Mouse (Mus musculus): ENCODE results near the gene Ppan. TPM values are rescaled to one million over a fixed set of nuclear protein-coding genes. Genes with fewer than 3 reads are reported as not detected.

Gene Ppan
- 0.50 TPM for polyA plus RNA-seq (2014; fragmentation: Illumina TruSeq; extraction: RNeasy Lipid Tissue Mini Kit (QIAGEN cat#74804); ENCODE audit: low read depth, low replicate concordance)

GRCm38 (mm10) chr9:20887704-20888385, at the start of gene Ppan:
Gene Ppan, plus strand, starts transcription at chr9:20888175.

GRCm38 (mm10) chr9:20868448-20869001, 19.4 kb upstream of the Ppan start, which contains the start of gene A230050P20Rik:
Gene A230050P20Rik, plus strand, starts transcription at chr9:20868642.

GRCm38 (mm10) chr9:20879097-20879792, 8.7 kb upstream of the Ppan start, which contains the start of gene Angptl6:
Gene Angptl6, minus strand, starts transcription at chr9:20879727.

GRCm38 (mm10) chr9:20898511-20899073, 10.6 kb downstream of the Ppan start, which contains the start of gene Eif3g:
Gene Eif3g, minus strand, starts transcription at chr9:20898623.

Other genes starting within 250 kb of the Ppan start
- 53.6 TPM for gene Ubl5, start 245.3 kb upstream of the Ppan start, polyA plus RNA-seq (2014; fragmentation: Illumina TruSeq; extraction: RNeasy Lipid Tissue Mini Kit (QIAGEN cat#74804); ENCODE audit: low read depth, low replicate concordance)
- gene Fbxl12, start 243.4 kb upstream of the Ppan start, polyA plus RNA-seq (2014; fragmentation: Illumina TruSeq; extraction: RNeasy Lipid Tissue Mini Kit (QIAGEN cat#74804); ENCODE audit: low read depth, low replicate concordance), result 2.0 TPM
- 0.50 TPM for gene Pin1, start 236.1 kb upstream of the Ppan start, polyA plus RNA-seq (2014; fragmentation: Illumina TruSeq; extraction: RNeasy Lipid Tissue Mini Kit (QIAGEN cat#74804); ENCODE audit: low read depth, low replicate concordance)
- gene Olfm2, start 141.8 kb upstream of the Ppan start, polyA plus RNA-seq (2014; fragmentation: Illumina TruSeq; extraction: RNeasy Lipid Tissue Mini Kit (QIAGEN cat#74804); ENCODE audit: low read depth, low replicate concordance), result not detected
- gene Col5a3, start 73.1 kb upstream of the Ppan start, polyA plus RNA-seq (2014; fragmentation: Illumina TruSeq; extraction: RNeasy Lipid Tissue Mini Kit (QIAGEN cat#74804); ENCODE audit: low read depth, low replicate concordance), result 0.19 TPM
- gene Rdh8, start 69.7 kb upstream of the Ppan start, polyA plus RNA-seq (2014; fragmentation: Illumina TruSeq; extraction: RNeasy Lipid Tissue Mini Kit (QIAGEN cat#74804); ENCODE audit: low read depth, low replicate concordance), result not detected
- 19.2 TPM for gene A230050P20Rik, start 19.5 kb upstream of the Ppan start, polyA plus RNA-seq (2014; fragmentation: Illumina TruSeq; extraction: RNeasy Lipid Tissue Mini Kit (QIAGEN cat#74804); ENCODE audit: low read depth, low replicate concordance)
- gene Angptl6, start 8.4 kb upstream of the Ppan start, polyA plus RNA-seq (2014; fragmentation: Illumina TruSeq; extraction: RNeasy Lipid Tissue Mini Kit (QIAGEN cat#74804); ENCODE audit: low read depth, low replicate concordance), result 0.58 TPM
- 34.0 TPM for gene Eif3g, start 10.4 kb downstream of the Ppan start, polyA plus RNA-seq (2014; fragmentation: Illumina TruSeq; extraction: RNeasy Lipid Tissue Mini Kit (QIAGEN cat#74804); ENCODE audit: low read depth, low replicate concordance)
- gene Dnmt1, start 71.7 kb downstream of the Ppan start, polyA plus RNA-seq (2014; fragmentation: Illumina TruSeq; extraction: RNeasy Lipid Tissue Mini Kit (QIAGEN cat#74804); ENCODE audit: low read depth, low replicate concordance), result 1.5 TPM
- 0.48 TPM for gene S1pr2, start 88.6 kb downstream of the Ppan start, polyA plus RNA-seq (2014; fragmentation: Illumina TruSeq; extraction: RNeasy Lipid Tissue Mini Kit (QIAGEN cat#74804); ENCODE audit: low read depth, low replicate concordance)
- 1.0 TPM for gene Mrpl4, start 114.6 kb downstream of the Ppan start, polyA plus RNA-seq (2014; fragmentation: Illumina TruSeq; extraction: RNeasy Lipid Tissue Mini Kit (QIAGEN cat#74804); ENCODE audit: low read depth, low replicate concordance)
- 3.1 TPM for gene Icam1, start 127.8 kb downstream of the Ppan start, polyA plus RNA-seq (2014; fragmentation: Illumina TruSeq; extraction: RNeasy Lipid Tissue Mini Kit (QIAGEN cat#74804); ENCODE audit: low read depth, low replicate concordance)
- gene Icam4, start 141.2 kb downstream of the Ppan start, polyA plus RNA-seq (2014; fragmentation: Illumina TruSeq; extraction: RNeasy Lipid Tissue Mini Kit (QIAGEN cat#74804); ENCODE audit: low read depth, low replicate concordance), result not detected
- not detected for gene Icam5, start 143.9 kb downstream of the Ppan start, polyA plus RNA-seq (2014; fragmentation: Illumina TruSeq; extraction: RNeasy Lipid Tissue Mini Kit (QIAGEN cat#74804); ENCODE audit: low read depth, low replicate concordance)
- gene Zglp1, start 178.9 kb downstream of the Ppan start, polyA plus RNA-seq (2014; fragmentation: Illumina TruSeq; extraction: RNeasy Lipid Tissue Mini Kit (QIAGEN cat#74804); ENCODE audit: low read depth, low replicate concordance), result not detected
- gene Gm49373, start 184.9 kb downstream of the Ppan start, polyA plus RNA-seq (2014; fragmentation: Illumina TruSeq; extraction: RNeasy Lipid Tissue Mini Kit (QIAGEN cat#74804); ENCODE audit: low read depth, low replicate concordance), result not detected
- 2.0 TPM for gene Fdx1l, start 185.4 kb downstream of the Ppan start, polyA plus RNA-seq (2014; fragmentation: Illumina TruSeq; extraction: RNeasy Lipid Tissue Mini Kit (QIAGEN cat#74804); ENCODE audit: low read depth, low replicate concordance)
- 0.11 TPM for gene Gm38431, start 203.8 kb downstream of the Ppan start, polyA plus RNA-seq (2014; fragmentation: Illumina TruSeq; extraction: RNeasy Lipid Tissue Mini Kit (QIAGEN cat#74804); ENCODE audit: low read depth, low replicate concordance)
- 3.2 TPM for gene Raver1, start 203.8 kb downstream of the Ppan start, polyA plus RNA-seq (2014; fragmentation: Illumina TruSeq; extraction: RNeasy Lipid Tissue Mini Kit (QIAGEN cat#74804); ENCODE audit: low read depth, low replicate concordance)
- gene Tyk2, start 243.1 kb downstream of the Ppan start, polyA plus RNA-seq (2014; fragmentation: Illumina TruSeq; extraction: RNeasy Lipid Tissue Mini Kit (QIAGEN cat#74804); ENCODE audit: low read depth, low replicate concordance), result 2.3 TPM

Data from liver, adult 10 weeks (tissue).